Mouse (Mus musculus) megakaryocyte progenitor cell, adult 5-6 weeks (primary cell): Measurements from ENCODE around the gene Hemk1. TPM values are rescaled to one million over a fixed set of nuclear protein-coding genes. Genes with fewer than 3 reads are reported as not detected.

Experiments
- ATAC-seq: replicated peaks from 2 replicates; pipeline ENCODE4 v1.8.0; 2016; ENCODE audit warnings: mild to moderate bottlenecking, moderate TSS enrichment, inconsistent platforms; ENCODE audit not compliant: poor library complexity
- total RNA-seq, 2 experiments: library from RNA; stranded (forward) in 1 of 2; stranded (reverse) in 1 of 2; fragments of 157-497, 149-512 nt in 1 of 2; fragments of 200-1000 nt in 1 of 2; gene quantifications; 2 replicates each; pipeline versions ENCODE4 v1.2.3 to v1.2.4; 2015 to 2017

The Hemk1 gene
- total RNA-seq (2015) = 14.5 and 20.2 TPM in 2 replicates
- total RNA-seq (2017) = 12.0 and 14.0 TPM in 2 replicates

GRCm38 (mm10) chr9:107338172-107338883 is at the start of gene Hemk1:
Gene Hemk1, minus strand, starts transcription at chr9:107338350.
- peak; percentile 76 for ATAC-seq

GRCm38 (mm10) chr9:107387708-107388107 is 49.6 kb upstream of the Hemk1 start:
- no peak for ATAC-seq

- no peak; the same call in 1 of the 2 replicates for ATAC-seq
Observed at GRCm38 (mm10) chr9:107386722-107387121, 48.6 kb upstream of the Hemk1 start.

GRCm38 (mm10) chr9:107384396-107384795 is 46.2 kb upstream of the Hemk1 start:
- ATAC-seq = no peak

GRCm38 (mm10) chr9:107381723-107382122 is 43.6 kb upstream of the Hemk1 start:
- peak; percentile 81 for ATAC-seq

- no peak for ATAC-seq
Observed at GRCm38 (mm10) chr9:107377961-107378512, 39.9 kb upstream of the Hemk1 start.

DNA sequence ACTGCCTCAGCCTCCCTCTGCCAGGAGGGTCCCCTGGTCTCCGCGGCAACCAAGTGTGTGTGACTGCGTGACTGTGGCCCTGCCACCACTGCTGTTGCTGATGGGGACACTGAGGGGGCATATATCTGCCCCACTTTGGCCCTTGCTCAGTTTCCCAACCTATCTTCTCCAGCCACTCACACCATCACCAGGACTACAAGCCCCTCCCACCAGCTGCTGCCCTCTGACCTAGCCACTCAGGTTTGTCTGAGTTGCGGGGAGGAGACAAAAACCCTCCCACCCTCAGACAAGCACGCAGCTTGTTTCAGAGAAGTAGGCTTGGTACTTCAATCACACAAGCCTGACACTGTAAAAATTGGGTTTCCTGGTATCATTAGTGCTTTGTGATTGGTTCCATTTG is 37.3 kb upstream of the Hemk1 start:
- no peak for ATAC-seq

GRCm38 (mm10) chr9:107374623-107375022 is 36.5 kb upstream of the Hemk1 start:
- no peak for ATAC-seq

GRCm38 (mm10) chr9:107372441-107372840 is 34.3 kb upstream of the Hemk1 start:
- peak; percentile 84 for ATAC-seq

DNA sequence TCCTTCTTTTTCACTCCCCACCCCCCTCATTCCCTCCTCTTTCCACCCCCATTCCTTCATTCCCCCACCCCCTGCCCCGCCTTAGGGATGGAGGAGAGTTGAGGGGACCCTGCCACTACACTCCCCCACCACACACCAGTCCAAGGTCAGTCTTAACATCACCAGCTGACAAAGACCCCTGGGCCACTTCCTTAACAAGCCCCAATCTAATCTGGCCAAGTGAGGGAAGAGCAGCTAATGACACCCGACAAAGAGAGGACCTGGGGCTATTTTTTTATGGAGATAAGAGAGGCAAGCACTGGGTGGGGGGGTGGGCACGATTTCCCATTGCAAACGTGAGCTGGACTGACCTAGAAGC is 31.9 kb upstream of the Hemk1 start:
- ATAC-seq = no peak

- peak; percentile 62 for ATAC-seq
Observed at GRCm38 (mm10) chr9:107369270-107370105, 31.3 kb upstream of the Hemk1 start.

GRCm38 (mm10) chr9:107368302-107368701 is 30.2 kb upstream of the Hemk1 start:
- ATAC-seq = no peak

DNA sequence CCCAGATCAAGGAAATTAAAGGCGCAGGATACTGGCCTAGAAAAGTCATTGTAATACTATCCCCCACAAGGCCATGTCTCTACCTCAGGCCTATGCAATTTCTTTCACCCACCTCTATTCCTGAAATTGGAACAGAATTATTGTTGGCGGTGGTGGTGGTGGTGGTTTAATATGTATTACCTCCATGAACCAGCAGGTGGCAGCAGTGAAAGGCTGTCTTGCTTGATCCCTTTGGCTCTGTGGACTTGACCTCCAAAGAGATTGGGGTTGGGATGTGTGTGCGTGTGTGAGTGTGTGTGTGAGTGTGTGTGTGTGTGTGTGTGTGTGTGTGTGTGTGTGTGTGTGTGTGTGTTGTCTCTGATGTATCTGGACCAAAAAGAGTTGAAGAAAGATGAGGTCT is 28.5 kb upstream of the Hemk1 start:
- ATAC-seq = peak; percentile 60

GRCm38 (mm10) chr9:107360989-107361388 is 22.8 kb upstream of the Hemk1 start:
- ATAC-seq = no peak

GRCm38 (mm10) chr9:107357651-107358050 is 19.5 kb upstream of the Hemk1 start:
- ATAC-seq = peak; percentile 71

- ATAC-seq = peak; percentile 76
Observed at GRCm38 (mm10) chr9:107355870-107356765, 18.0 kb upstream of the Hemk1 start.

DNA sequence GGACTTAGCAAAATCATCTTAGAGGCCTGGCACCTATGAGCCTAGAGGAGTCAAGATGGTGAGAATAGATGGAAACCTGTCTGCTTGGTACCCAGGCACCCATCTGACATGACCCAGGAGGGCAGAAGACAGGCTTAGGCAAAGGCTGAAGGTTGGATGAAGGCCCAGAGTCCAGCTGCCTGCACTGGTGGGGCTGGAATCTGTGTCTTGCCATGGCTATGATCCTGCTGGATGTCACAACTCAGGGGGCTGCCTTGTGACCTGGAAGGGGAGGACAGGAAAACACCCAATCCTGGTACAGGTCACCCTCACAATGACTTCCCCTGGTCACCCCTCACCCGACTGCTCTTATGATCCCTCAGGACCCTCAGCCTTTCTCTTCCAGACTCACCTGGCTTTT is 16.7 kb upstream of the Hemk1 start:
- ATAC-seq = no peak

GRCm38 (mm10) chr9:107349321-107349720 is 11.2 kb upstream of the Hemk1 start:
- no peak for ATAC-seq

DNA sequence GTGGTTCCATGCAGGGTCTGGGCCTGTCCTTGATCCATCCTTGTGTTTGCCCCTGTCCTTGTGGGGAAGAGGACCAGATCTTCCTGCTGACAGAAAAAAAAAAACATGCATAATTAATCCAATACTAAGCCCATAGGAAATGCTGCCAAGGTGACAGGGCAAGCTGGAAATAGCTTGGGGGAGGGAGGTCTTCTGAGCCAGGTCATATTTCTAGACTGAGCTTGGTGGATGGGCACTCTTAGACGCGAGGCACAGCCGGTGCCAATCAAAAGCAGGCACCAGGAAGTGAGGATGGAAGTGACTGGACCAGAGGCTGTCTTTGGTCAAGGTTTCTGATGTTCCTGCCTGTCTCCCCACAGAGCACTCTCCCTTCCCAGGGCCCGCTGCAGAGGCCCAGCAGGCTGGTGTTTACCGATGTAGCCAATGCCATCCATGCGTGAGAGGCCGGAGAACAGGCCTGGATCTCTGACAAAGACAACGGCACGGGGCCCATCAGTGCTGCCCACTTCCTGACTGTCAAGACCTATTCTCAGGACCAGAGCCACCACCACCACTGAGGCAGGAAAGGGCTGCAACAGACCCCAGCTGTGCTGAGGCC is 9.5 kb upstream of the Hemk1 start:
- no peak for ATAC-seq

GRCm38 (mm10) chr9:107346081-107346480 is 7.9 kb upstream of the Hemk1 start:
- ATAC-seq = no peak
